Mouse (Mus musculus) liver, adult 2 months (tissue): Measurements from ENCODE around the gene Lmbr1.

ENCODE experiments used
- CTCF ChIP-seq: fragments of 200-500 bp; IDR thresholded peaks from 2 replicates; pipeline ENCODE4 v1.5.1; 2011; ENCODE audit warnings: low read depth, low read length, control low read depth
- POLR2A ChIP-seq: fragments of 200-500 bp; IDR thresholded peaks from 2 replicates; pipeline ENCODE4 v1.6.1; 2011; ENCODE audit warnings: low read length, control low read depth; ENCODE audit not compliant: insufficient read depth; ENCODE audit errors: extremely low read depth

GRCm38 (mm10) chr5:29289703-29290102, 88.5 kb downstream of the Lmbr1 start:
- TF ChIP-seq CTCF (no peak), POLR2A (no peak)
